Comparison of ENCODE assay signal across 8 mouse cellular contexts in the genomic region with DNA sequence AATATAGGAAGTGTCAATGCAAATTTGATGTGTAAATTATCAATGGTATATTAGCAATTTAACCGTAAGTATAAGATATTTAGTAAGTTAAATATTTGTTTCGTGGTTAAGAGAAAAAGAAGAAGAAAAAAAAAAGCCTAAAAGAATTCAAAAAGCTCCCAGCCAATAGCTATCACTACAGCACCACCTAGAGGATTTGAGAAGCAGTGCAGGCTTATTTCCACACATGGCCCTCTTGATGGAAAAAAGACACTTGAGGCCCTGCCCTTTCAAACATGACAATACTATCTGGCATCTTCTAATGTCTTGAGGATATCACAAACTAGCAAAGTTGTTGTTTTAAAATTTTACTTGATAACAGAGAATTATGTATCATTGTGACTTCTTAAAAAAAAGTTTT. TPM values are rescaled to one million over a fixed set of nuclear protein-coding genes. Genes with fewer than 3 reads are reported as not detected.
DNase-seq lines count a peak whose midpoint lies in the region; ATAC-seq and TF ChIP-seq lines count a peak whose summit lies in the region.

No protein-coding gene starts in this region.

- H3K79me2 ChIP-seq in heart, adult 2 months (replicated peaks; ENCODE audit: control insufficient read depth, insufficient read depth, low read length), result no peaks in the 10 kb centered on the region

- no peak overlapping the region for H3K27ac ChIP-seq in heart, adult 2 months

- TF ChIP-seq CTCF in heart, adult 2 months (IDR thresholded peaks at IDR 0.05), result peak; percentile 83

- no peak for TF ChIP-seq POLR2A in heart, adult 2 months (IDR thresholded peaks at IDR 0.05; ENCODE audit: insufficient read depth, low read depth, low read length)

- no peak for TF ChIP-seq EP300 in heart, adult 2 months (IDR thresholded peaks at IDR 0.05; ENCODE audit: insufficient read depth, low read depth, low read length)

- intact Hi-C loops in heart, adult 2 months (cut with DNase I), result no loop called here
- intact Hi-C loops in heart, postnatal 25 days (cut with DNase I), result loop anchor here (10.0 kb wide), 1 partner anchor 171 kb away; no protein-coding TSS in a partner anchor

- no peak for DNase-seq in heart, adult 2 months
- DNase-seq in heart, postnatal 25 days (ENCODE audit: low spot score), result no peak
- DNase-seq in 416B (ENCODE audit: low read depth), result peak; percentile 45
- DNase-seq in adipocyte (ENCODE audit: low spot score), result peak; percentile 43
- DNase-seq in retina, postnatal 7 days (ENCODE audit: low read depth, low spot score), result peak; percentile 29
- DNase-seq in urinary bladder, adult 2 months (ENCODE audit: low spot score), result no peak

- peak; percentile 51; a peak in 2 of 4 replicates for ATAC-seq in hematopoietic stem cell, adult 5-6 weeks (replicated peaks in 1 of 2; ENCODE audit: insufficient read depth in 1 of 2, low FRiP score in 2 of 2, low TSS enrichment in 1 of 2, low read depth in 1 of 2, poor library complexity in 2 of 2, severe bottlenecking in 2 of 2)
- no peak for ATAC-seq in cerebellum, adult (ENCODE audit: insufficient number of reproducible peaks, low FRiP score, low TSS enrichment)

- no peak overlapping the region for H3K9ac ChIP-seq in heart, adult 2 months (ENCODE audit: low read depth, low read length)

- H3K4me3 ChIP-seq in heart, adult 2 months, result no peak overlapping the region

- no peaks in the 10 kb centered on the region for H3K36me3 ChIP-seq in heart, adult 2 months (ENCODE audit: control insufficient read depth, insufficient read depth, low read length)

- H3K4me1 ChIP-seq in heart, adult 2 months (ENCODE audit: control insufficient read depth, insufficient read depth, low read length), result no peaks in the 10 kb centered on the region

- 26% methylated on average over 2 of the region's 2 CpGs for WGBS in heart, adult 2 months

- H3K27me3 ChIP-seq in heart, adult 2 months (ENCODE audit: control insufficient read depth, insufficient read depth, low read length), result no peaks in the 10 kb centered on the region

RNA-seq across cellular contexts. Expression of a gene that starts 20.7 kb away (rescaled TPM):
- not detected for total RNA-seq in heart, adult 2 months (2021)
- polyA plus RNA-seq in heart, adult 2 months (2012; rRNA removed), result 5.4 TPM in 1 of 2 replicates, not detected in the other
- not detected for total RNA-seq in heart, postnatal 25 days (2021)
- not detected in 2 replicates for total RNA-seq in hematopoietic stem cell, adult 5-6 weeks (2017)
- 0.30 TPM in 1 of 2 replicates, not detected in the other for polyA plus RNA-seq in urinary bladder, adult 2 months (2012; rRNA removed)

Comparison
In these comparisons a context has a peak if more than half of its experiments do, and no peak if none do; other contexts are left out.
1. DNase-seq: peak in 416B (single experiment), adipocyte (single experiment) and retina, postnatal 7 days (single experiment); none in heart, adult 2 months (0 of 2), heart, postnatal 25 days (single experiment) and urinary bladder, adult 2 months (single experiment).